Mouse (Mus musculus) left cerebral cortex, postnatal 4 days (tissue): ENCODE measurements around the gene Sumo2. TPM values are rescaled to one million over a fixed set of nuclear protein-coding genes. Genes with fewer than 3 reads are reported as not detected.
"Not testable (repeated sequence)": the region's sequence is repeated elsewhere in the genome, so short reads cannot be mapped to it uniquely, and the experiment has no call there.

ENCODE experiments used
- DNase-seq: peaks from one replicate; pipeline ENCODE4 v3.0.0-alpha.2; 2022
- intact Hi-C: fragments of 180-260 bp; cut with DNase I; formaldehyde crosslinking; loops from one replicate; pipeline ENCODE4 v1.15.1; 2025
- total RNA-seq, 2 experiments: library from RNA; stranded (reverse); gene quantifications; 2 replicates each; pipeline ENCODE4 v1.2.3; 2021

Gene Sumo2
- 100 to 1,000 TPM; 439 to 466 TPM for total RNA-seq

DNA sequence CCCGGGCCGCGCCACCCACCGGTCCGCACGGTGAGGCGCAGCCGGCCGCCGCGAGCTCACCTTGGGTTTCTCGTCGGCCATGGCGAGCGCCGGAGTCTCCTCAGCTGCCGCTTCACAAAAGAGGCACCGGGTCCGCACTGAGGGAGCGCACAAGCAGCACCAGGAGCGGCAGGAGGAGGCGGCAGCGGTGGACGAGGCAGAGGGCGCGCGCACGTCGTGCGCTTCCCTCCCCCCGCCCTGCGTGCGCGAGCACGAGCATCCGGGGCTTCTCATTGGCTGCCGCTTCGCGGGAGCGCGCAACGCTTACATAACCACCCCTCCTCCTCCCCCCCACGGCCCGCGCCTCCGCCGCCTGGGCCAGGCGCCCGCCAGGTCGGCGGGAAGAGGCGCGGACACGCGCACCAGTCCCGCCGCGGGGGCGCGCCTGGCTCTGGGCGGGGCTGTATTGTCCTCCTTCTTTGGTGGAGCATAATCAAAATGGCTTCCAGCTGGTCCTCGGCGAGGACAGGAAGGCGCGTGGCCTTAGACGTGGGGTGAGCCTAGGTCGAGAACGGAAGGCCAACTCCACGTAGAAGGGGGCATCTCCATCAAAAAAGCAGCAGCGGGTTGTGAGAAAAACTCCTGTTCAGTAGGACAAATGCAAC, at the start of gene Sumo2:
Sumo2 (minus strand) TSS at position 239 of the 644 bp plus-strand sequence.
- DNase-seq, result peak; percentile 99
- intact Hi-C loops, result no loop called here

DNA sequence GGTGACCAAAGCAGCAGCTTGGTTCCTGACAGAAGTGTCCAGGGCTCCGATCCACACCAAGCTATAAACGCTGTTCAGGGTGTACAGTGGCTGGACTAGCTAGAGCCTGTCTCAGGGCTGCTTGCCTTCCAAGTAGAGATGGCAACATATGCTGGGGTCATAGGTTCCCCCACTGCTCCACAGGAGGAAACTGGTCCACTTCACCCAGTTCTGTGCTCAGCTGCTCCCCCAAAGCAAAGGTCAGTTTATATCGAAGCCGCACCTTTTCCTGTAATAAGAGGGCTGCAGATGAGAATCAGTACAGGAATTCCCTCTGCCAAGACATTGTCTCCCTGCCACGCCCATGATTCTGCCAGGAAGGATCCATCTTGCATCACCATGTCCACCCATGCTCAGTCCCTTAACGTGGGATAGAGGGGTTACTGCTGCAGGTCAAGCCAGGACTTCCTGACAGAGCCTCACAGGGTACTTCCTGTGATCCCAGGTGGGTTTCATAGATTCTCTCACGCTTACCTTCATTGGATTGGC, 49.6 kb upstream of the Sumo2 start:
- intact Hi-C loops, result no loop called here
- DNase-seq, result no peak

DNA sequence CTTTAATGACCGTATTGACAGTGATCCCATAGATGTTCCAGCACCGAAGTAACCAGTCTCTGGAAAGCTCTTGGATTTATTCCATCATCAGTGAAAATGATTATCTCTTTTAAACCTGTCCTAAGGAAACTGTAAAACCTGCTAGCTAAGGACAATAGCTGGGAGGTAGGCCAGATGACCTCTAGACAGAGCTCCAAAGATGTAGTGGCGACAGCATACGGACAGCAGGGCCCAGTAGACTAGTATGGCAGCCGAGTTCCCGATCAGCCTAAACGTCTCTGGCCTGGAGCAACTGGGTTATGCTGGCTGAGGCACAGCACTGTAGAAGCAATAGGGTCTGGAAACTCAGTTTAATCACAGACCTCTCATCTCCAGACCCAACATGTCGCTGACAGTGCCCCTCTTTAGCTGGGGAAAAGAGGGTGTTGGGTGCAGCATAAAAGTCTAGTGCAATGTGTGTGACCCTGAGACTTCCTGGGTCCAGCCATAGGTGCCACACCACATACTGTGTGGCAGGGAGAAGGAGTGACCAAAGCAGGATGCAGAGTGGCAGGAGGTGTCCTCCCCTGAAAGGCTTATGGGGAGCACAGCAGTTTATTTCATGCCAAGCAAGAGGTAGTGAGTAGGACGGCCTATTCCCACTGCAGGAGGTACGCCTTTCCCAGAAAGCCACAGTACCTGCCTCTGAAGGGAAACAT, 48.4 kb upstream of the Sumo2 start:
- no peak for DNase-seq
- intact Hi-C loops, result no loop called here

DNA sequence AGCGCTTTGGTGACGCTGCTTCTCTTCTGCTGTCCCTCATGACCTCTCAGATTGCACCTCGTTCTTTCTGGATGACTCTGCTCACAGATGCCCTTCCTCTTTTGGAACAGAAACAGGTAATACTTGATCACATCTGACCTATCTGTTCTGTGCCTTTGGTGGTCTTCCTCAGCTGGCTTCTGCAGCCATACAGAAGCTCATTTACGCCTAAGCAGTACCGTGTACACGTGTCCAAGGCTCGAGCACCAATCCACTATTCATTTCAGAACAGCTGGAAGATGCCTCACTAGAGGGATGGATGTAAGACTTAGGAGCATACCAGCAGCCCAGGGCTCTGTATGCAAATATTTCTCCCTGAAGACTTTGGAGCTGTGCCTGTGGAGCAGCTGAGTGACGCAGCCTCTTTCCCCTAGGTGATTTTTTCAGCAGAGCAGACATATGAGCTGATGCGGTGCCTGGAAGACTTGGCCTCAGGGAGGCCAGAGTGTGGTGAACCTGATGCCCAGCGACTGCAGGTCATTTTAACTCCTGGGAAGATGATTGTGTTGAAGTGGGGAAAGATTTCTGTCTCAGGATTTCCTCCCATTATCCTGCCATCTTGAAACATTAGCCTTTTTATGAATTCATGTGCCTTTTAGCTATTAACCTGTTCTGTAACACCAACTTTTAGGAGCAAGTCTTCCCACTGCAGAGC, 47.0 kb upstream of the Sumo2 start:
- intact Hi-C loops, result no loop called here
- no peak for DNase-seq

DNA sequence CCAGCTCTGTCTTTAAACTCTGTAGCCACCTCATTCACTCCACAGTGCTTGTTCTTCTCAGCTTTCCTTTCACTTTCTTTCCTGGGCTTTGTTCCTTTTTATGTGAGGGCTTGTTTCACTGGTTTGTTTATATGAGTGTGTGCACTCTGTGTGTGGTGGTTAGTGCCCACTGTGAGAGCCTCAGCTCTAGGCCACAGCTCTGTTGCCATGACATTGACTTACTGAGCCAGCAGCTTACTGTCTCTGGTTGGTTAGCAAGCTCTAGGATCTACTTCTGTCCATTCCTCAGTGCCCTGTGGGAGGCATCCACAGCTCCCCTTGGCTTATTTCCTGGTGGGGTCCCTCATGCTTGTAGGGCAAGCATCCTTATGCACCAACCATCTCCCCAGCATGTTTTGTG, 43.0 kb upstream of the Sumo2 start:
- intact Hi-C loops, result no loop called here
- DNase-seq, result no peak

DNA sequence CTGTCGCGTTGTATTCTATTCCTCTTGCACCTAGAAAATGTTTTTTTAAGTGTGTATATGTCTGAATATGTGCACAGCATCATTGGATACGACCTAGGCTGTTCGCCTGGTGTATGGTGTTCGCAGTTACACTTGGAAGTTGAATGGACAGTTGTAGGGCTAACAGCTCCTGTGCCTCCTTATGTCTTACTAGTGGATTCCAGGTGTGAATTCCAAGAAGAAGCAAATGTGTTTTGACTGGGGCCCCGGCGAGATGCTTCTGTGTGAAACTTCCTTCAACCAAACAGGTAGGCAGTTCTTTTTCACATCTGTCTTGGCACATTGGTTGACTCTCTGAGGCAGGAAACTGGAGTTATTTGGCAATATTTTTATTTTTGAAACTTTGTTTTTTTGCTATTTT, 28.9 kb upstream of the Sumo2 start:
- intact Hi-C loops, result no loop called here
- no peak for DNase-seq

DNA sequence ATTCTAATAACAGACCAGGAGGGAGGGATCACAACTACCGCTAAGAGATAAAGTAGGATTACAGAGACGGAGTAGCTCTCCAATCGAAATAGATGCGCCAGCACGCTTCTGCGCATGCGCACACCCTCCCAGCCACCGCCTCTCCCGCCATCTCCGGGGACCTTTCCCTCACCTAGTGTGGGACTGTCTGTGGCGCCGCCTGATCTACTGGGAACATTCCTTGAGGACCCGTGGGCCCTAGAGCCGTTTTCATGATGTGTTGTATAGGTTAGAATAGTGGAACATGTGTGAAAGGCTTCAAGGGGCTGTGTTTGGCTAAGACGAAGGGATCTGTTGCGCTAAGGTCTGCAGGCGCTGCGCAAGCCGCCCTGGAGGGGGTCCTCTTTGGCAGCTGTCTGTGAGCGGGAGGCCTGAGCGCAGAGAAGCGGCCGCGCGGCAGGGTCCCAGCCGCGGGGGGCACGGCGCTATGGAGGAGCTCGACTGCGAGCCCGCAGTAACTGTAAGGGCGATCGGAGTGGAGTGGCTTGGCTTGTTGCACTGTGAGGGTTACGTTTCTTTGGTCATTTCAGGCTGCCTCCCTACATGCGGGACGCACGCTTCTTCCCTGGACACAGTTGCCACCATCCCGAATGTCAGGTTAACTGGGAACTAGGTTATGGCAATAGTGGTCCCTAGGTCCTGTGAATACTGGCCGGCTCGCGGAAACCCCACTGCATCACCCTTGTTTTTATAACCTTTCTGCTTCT, 28.2 kb upstream of the Sumo2 start, which contains the start of gene Nup85:
Nup85 (plus strand) TSS at position 371 of the 746 bp plus-strand sequence.
- intact Hi-C loops, result no loop called here

DNA sequence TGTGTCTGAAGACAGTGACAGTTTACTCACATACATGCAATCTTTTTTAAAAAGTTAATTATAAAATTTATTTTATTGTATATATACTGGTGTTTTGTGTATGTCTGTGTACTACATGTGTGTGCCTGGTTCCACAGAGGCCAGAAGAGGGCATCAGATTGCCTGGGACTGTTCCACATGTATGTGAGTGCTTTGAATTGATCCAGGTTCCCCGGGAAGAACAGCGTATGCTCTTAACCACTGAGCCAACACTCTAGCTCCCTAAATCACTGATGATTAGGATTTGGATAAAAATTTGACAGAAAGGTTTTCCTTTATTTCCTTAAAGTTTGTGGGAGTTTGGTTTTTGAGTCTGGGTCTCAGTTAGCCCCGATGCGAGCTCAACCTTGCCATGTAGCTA, 27.3 kb upstream of the Sumo2 start:
- DNase-seq, result no peak
- intact Hi-C loops, result no loop called here

More for the DNA sequence above, 28.2 kb upstream of the Sumo2 start, which contains the start of gene Nup85:
- DNase-seq, result peak; percentile 99

DNA sequence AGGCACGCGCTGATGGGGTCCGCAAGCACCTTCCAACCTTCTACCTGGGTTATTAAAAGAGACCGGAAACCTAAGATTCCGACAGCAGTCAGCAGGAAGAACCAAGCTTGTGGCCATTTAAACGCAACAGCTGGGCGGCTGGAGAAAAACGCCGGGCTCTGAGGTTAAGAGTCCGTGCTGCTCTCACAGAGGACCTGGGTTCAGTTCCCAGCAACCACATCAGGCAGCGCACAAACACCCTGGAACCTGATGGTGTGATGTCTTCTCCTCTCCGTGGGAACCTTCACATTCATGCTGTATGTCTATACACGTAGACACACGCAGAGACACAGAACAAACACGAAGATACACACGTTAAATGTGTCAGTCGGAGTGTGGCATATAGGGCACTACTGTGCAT, 19.6 kb upstream of the Sumo2 start:
- DNase-seq, result no peak
- intact Hi-C loops, result no loop called here

DNA sequence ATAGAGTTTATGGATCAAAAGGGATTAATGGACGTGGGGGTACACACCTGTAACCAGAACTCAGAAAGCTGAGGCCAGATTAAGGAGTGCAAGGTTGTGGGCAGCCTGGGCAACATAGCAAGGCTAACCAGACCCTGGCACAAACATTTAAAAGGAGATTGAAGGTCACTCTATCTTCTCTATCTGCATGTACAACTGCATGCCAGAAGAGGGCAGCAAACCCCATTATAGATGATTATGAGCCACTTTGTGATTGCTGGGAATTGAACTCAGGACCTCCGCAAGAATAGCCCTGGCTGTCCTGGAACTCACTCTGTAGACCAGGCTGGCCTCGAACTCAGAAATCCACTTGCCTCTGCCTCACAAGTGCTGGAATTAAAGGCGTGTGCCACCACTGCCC, 16.7 kb upstream of the Sumo2 start:
- intact Hi-C loops, result no loop called here
- DNase-seq, result no peak

DNA sequence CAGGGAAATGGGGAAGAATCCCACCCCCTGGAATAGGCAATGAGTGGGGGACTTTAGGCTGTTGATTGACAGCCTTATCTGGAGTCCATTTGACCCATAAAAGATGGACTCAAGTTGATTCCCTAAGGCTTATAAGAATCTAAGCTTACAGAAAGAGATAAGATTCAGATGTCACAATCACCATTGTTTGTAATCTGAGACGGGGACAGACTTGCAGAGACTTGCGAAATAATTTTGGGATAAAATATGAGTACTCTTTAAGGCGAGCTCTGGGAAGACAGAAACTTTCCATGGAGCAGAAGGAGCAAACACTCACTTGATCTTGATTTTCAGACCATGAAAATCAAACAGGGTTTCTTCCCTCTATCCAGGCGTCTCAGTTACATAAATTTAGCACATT, 7.5 kb upstream of the Sumo2 start:
- intact Hi-C loops, result no loop called here
- DNase-seq, result no peak

DNA sequence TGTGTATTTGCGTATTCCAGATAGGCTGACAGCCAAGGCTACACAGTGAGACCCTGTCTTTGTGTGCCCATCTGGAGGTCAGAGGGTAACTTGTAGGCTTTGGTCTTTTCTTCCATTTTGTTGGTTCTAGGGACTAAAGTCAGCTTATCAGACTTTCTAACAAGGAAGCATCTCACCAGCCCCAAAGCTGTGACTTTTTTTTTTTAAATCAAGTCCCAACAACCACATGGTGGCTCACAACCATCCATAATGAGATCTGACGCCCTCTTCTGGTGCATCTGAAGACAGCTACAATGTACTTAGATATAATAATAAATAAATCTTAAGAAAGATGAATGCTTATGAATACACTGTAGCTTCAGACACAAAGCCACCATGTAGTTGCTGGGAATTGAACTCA, 2.0 kb upstream of the Sumo2 start:
- DNase-seq, result no peak
- intact Hi-C loops, result no loop called here

DNA sequence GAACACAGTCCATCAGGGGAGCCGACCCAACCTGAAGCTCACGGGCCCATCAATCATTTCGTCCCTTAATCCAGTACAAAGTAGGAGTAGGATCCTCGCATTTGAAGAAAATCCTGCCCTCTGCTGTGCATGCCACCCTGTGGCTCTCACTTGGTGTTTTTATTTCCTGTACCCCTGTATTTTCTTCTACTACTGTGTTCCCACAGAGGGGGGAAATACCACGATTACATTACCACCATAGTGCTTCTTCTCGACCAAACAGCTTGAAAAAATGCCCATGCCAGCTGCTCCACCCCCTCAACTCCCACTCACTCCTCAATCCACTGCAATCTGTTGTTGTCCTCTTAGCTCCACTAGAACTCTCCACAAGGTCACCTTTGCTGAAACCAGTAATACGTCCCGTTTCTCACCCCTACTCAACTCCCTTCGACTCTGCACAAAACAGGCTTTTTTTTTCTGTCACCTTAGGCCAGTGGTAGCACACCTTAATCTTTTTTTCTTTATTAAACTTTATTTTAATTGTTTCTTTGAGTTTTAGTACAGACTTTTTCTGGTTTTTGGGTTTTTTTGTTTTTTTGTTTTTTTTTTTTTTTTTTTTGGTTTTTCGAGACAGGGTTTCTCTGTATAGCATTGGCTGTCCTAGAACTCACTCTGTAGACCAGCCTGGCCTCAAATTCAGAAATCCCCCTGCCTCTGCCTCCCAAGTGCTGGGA, 936 bp upstream of the Sumo2 start:
- no peak for DNase-seq
- intact Hi-C loops, result no loop called here

DNA sequence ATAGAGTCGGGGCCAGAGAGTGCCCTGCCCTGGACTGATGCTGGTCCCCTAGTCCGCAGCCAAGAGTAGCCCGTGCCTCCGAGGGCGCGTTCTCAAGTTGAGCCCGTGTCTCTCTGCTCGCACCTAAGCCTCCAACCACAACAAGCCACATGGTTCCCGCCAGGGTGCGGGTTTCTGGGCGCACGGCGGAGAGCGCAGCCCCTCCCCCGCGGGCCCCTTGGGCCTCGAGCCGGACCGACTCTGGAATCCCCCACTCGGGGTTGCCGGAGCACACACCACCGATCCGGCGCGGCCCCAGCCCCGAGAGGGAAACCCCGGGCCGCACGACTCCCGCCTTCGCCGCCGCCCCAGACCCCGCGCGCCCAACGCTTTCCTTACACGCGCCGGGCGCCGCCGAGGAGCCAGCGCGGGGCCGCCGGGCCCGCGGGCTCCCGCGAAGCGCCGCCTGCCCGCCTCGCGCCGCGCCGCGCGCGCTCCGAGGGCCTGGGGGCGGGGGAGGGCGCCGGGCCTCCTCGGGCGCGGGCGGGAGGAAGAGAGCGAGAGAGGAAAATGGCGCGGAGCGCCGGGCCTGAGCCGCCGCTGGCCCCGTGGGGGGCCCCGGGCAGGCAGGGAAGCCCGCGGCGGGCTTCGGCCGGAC, 557 bp downstream of the Sumo2 start:
- peak; percentile 73 for DNase-seq
- intact Hi-C loops, result no loop called here

DNA sequence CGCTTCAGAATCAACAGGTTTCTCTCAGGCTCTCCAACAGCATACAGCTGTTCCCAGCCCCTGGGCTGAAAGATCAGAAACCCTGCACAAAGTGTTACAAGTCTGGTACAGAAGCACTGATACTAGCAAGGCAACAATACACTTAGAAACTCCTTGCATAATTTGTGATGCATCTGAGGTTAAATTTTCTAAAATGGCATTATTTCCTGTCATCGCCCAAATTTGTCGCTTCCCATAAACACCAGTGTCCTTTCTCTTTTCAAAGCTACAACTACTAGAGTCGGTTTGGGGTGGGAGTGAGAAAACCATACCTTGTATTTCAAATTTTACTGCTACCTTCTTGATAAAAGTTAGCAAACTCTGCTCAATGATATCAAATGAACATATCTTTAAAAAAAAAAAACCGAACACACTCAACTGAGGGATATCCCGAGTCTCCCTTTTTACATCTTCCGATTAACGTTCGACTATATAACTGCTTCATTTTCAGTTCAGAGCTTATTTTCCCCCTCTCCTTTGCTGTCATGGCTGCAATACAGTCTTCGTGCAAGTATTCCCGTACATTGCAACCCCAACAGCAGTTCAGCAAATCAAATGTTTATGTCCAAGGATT, 1.2 kb downstream of the Sumo2 start:
- no peak for DNase-seq
- intact Hi-C loops, result no loop called here

DNA sequence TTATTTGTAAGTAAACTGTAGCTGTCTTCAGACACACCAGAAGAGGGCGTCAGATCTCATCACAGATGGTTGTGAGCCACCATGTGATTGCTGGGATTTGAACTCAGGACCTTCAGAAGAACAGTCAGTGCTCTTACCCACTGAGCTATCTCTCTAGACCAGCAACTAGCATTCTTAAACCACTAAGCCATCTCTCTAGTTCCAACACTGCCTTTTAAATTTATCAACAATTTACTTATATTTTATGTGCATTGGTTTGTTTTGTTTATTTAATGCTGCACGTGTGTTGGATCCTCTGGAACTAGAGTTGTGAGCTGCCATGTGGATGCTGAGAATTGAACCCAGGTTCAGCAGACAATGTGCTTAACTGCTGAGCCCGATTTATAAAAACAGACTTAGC, 9.6 kb downstream of the Sumo2 start:
- intact Hi-C loops, DNase-seq: not testable (repeated sequence)

DNA sequence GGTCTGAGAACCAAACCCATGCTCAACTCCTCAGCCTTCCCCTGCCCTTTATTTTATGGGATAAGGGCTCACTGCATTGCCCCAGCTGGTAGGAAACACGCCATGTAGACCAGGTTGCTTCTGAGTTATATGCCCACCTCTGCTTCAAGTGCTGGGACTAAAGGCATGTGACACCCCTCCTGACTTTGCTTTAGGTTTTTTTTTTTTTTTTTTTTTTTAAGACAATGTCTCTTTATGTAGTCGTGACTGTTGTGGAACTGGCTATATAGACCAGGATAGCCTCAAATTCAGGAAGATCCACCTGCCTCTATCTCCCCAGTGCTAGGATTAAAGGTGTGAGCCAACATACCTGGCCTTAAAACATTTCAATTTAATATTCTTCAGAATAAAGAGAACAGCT, 13.4 kb downstream of the Sumo2 start:
- DNase-seq, result no peak
- intact Hi-C loops, result no loop called here

DNA sequence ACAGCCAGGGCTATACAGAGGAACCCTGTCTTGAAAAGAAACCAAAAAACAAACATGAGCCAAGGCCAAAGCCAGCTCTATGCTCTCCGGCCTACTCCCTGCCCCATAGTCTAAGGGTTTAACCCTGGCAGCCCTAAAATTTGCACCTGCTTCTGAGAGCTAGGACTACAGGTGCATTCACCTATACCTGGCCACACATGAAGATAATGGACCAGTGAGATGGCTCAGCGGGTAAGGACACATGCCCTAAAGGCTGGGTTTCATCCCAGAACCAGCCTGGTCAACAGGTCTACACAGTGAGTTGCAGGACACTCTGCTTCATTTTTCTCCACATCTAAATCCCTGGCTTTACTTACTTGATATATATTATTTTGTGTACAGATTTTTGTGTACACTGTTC, 13.8 kb downstream of the Sumo2 start:
- intact Hi-C loops, result no loop called here
- no peak for DNase-seq

DNA sequence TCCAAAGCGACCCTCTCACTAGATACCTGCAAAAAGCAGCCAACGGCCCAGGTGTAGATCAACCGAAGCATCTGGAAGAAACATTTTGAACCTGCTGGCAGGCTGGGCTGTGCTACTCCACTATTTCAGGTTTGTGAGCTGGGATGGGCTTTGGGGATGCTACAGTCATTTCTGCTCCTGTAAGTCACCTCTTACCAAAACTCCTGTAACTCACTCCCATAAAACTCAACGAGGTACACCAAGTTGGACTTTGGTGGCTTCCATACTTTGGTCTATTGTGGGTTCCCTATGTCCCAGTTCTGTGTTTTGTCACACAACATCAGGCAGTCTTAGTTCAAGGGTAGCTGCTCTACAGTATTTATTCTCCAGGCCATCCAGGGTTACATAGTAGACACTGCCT, 15.0 kb downstream of the Sumo2 start:
- intact Hi-C loops, result no loop called here
- no peak for DNase-seq
